26 mouse cellular contexts compared by ENCODE assay signal in genomic region chr11:90259826-90260225, GRCm38 (mm10). TPM values are rescaled to one million over a fixed set of nuclear protein-coding genes. Genes with fewer than 3 reads are reported as not detected.
DNase-seq lines count a peak whose midpoint lies in the region; ATAC-seq and TF ChIP-seq lines count a peak whose summit lies in the region.
"Had no signal": no experiment of that assay in that cellular context is flagged by ENCODE, and none has a peak within 500 bp of the region (broad histone marks: within the 10 kb centered on the region; RNA-seq: fewer than 3 reads in every experiment).

No protein-coding gene starts in this region.

- ATAC-seq in common myeloid progenitor, adult 5-6 weeks (replicated peaks; ENCODE audit: low read depth, poor library complexity, severe bottlenecking) = peak; percentile 21; the same call in 1 of the 2 replicates
- peak; percentile 41; the same call in 1 of the 2 replicates for ATAC-seq in liver, embryonic 13.5 days (ENCODE audit: low read depth)
- ATAC-seq: activated CD4-positive, CD25-positive, alpha-beta regulatory T cell, adult 4 months; forebrain, embryonic 15.5 days; midbrain, embryonic 13.5 days had no signal

- H3K27ac ChIP-seq in gastrocnemius, adult 2 months = peak overlapping the region; percentile 38; the same call in 1 of the 2 replicates
- H3K27ac ChIP-seq in liver, embryonic 13.5 days = no peak overlapping the region
- H3K27ac ChIP-seq: embryonic facial prominence, embryonic 12.5 days; forebrain, embryonic 10.5 days; forebrain, embryonic 15.5 days; hindbrain, embryonic 12.5 days; midbrain, embryonic 13.5 days; stomach, postnatal 0 days had no signal

- H3K9ac ChIP-seq in liver, embryonic 13.5 days = no peak overlapping the region
- H3K9ac ChIP-seq: embryonic facial prominence, embryonic 12.5 days; forebrain, embryonic 15.5 days; hindbrain, embryonic 12.5 days; midbrain, embryonic 13.5 days had no signal

- no peak for TF ChIP-seq CTCF in gastrocnemius, adult 2 months (IDR thresholded peaks at IDR 0.05)

- H3K36me3 ChIP-seq in liver, embryonic 13.5 days = peaks cover 39% of the 10 kb centered on the region

- H3K4me2 ChIP-seq in liver, embryonic 13.5 days = no peak overlapping the region
- H3K4me2 ChIP-seq: embryonic facial prominence, embryonic 12.5 days; forebrain, embryonic 15.5 days; heart, embryonic 11.5 days; hindbrain, embryonic 12.5 days; midbrain, embryonic 13.5 days had no signal

- no peaks in the 10 kb centered on the region for H3K27me3 ChIP-seq in liver, embryonic 13.5 days
- H3K27me3 ChIP-seq: embryonic facial prominence, embryonic 12.5 days; forebrain, embryonic 15.5 days; hindbrain, embryonic 12.5 days; midbrain, embryonic 13.5 days had no signal

- no peak overlapping the region for H3K4me3 ChIP-seq in gastrocnemius, adult 2 months
- H3K4me3 ChIP-seq in liver, embryonic 13.5 days (replicated peaks) = no peak overlapping the region
- H3K4me3 ChIP-seq: embryonic facial prominence, embryonic 12.5 days; forebrain, embryonic 10.5 days; forebrain, embryonic 15.5 days; hindbrain, embryonic 12.5 days; midbrain, embryonic 13.5 days had no signal

- no peaks in the 10 kb centered on the region for H3K9me3 ChIP-seq in liver, embryonic 13.5 days (replicated peaks)
- H3K9me3 ChIP-seq: embryonic facial prominence, embryonic 12.5 days; forebrain, embryonic 15.5 days; hindbrain, embryonic 12.5 days; midbrain, embryonic 13.5 days had no signal

- intact Hi-C loops in gastrocnemius, adult 2 months (cut with DNase I) = no loop called here

- WGBS in liver, embryonic 13.5 days (ENCODE audit: insufficient replicate concordance) = 54% methylated on average over 9 of the region's 9 CpGs

- H3K4me1 ChIP-seq in liver, embryonic 13.5 days (replicated peaks) = peaks cover 32% of the 10 kb centered on the region

- DNase-seq in gastrocnemius, adult 2 months = no peak
- DNase-seq in gastrocnemius, adult 8-10 months (ENCODE audit: low spot score in 2 of 2) = no peak
- DNase-seq in CD4-positive helper T cell, adult 2 months (ENCODE audit: low read depth, low spot score) = peak; percentile 61
- DNase-seq in liver, embryonic 13.5 days = no peak
- no peak for DNase-seq in right cerebral cortex, postnatal 14 days
- DNase-seq in neural tube, embryonic 10.5 days (ENCODE audit: extremely low spot score, low spot score) = no peak
- no peak for DNase-seq in spleen, adult 12 weeks (ENCODE audit: low spot score)
- DNase-seq: adrenal gland, adult 8-10 months; cerebellum, adult 8-10 months; cerebellum, postnatal 25 days; gastrocnemius, postnatal 10 days; heart, postnatal 36 days; layer of hippocampus, postnatal 36 days; left cerebral cortex, postnatal 4 days; lung, adult 2 months; thymus, adult 18-20 months; thymus, postnatal 36 days had no signal

RNA-seq across cellular contexts. Expression of gene Mmd, which starts 10.6 kb away (rescaled TPM):
- 1 to 10 TPM; 9.2 to 9.5 TPM for total RNA-seq in gastrocnemius, adult 2 months (2021)
- total RNA-seq in gastrocnemius, adult 8-10 months (2022) = 10 to 100 TPM in 2 of 4 experiments, 1 to 10 TPM in 2; 9.3 to 20.4 (median 12.4) TPM
- 16.2 and 18.1 TPM in 2 replicates for total RNA-seq in common myeloid progenitor, adult 5-6 weeks (2017)
- polyA plus RNA-seq in liver, embryonic 13.5 days (2015; fragmentation: Nextera tagmentation; extraction: Ambion mirVana) = 8.4 and 9.9 TPM in 2 replicates
